Mouse (Mus musculus) forebrain, embryonic 16.5 days (tissue): Measurements from ENCODE around the gene Osbpl6. TPM values are rescaled to one million over a fixed set of nuclear protein-coding genes. Genes with fewer than 3 reads are reported as not detected.
A peak's percentile ranks its signal among the peaks of the same experiment; 100 is the strongest.

ENCODE experiments used
- ATAC-seq: fragments of 200-750 bp; cut with Nextera tagmentation; 2 replicates; pipeline ENCODE4 v1.8.0; 2017; ENCODE audit warnings: mild to moderate bottlenecking, moderate library complexity
- H3K27ac ChIP-seq: fragments of 300-500 bp; sonication (generic); 2 replicates; pipeline ENCODE4 v1.5.1; 2014; ENCODE audit warnings: low read length, control low read depth
- H3K27me3 ChIP-seq: fragments of 300-500 bp; sonication (generic); replicated peaks from 2 replicates; pipeline ENCODE4 v1.6.1; 2014; ENCODE audit warnings: low read length; ENCODE audit not compliant: control insufficient read depth, insufficient read depth
- H3K36me3 ChIP-seq: fragments of 300-500 bp; sonication (generic); 2 replicates; pipeline ENCODE4 v1.6.1; 2014; ENCODE audit not compliant: control insufficient read depth, insufficient read depth
- H3K4me1 ChIP-seq: fragments of 300-500 bp; sonication (generic); replicated peaks from 2 replicates; pipeline ENCODE4 v1.6.1; 2014; ENCODE audit warnings: low read length; ENCODE audit not compliant: control insufficient read depth, insufficient read depth
- H3K4me2 ChIP-seq: fragments of 300-500 bp; sonication (generic); 2 replicates; pipeline ENCODE4 v1.6.1; 2014; ENCODE audit warnings: mild to moderate bottlenecking, low read length, control low read depth
- H3K4me3 ChIP-seq: fragments of 300-500 bp; sonication (generic); replicated peaks from 2 replicates; pipeline ENCODE4 v1.5.1; 2014; ENCODE audit warnings: mild to moderate bottlenecking, low read length, control low read depth
- H3K9ac ChIP-seq: fragments of 300-500 bp; sonication (generic); replicated peaks from 2 replicates; pipeline ENCODE4 v1.6.1; 2014; ENCODE audit warnings: low read depth, low read length, control low read depth
- H3K9me3 ChIP-seq: fragments of 300-500 bp; sonication (generic); 2 replicates; pipeline ENCODE4 v1.6.1; 2016; ENCODE audit warnings: low read length; ENCODE audit not compliant: control insufficient read depth
- WGBS: fragments of 180-500 bp; shearing (Covaris S2); extraction: QIAGEN DNeasy Blood & Tissue Kit; methylation state at CpG from one replicate; pipeline ENCODE4 v1.1.7; 2014; 5-methylcytosine and 5-hydroxymethylcytosine counted together
- polyA plus RNA-seq: library from polyadenylated mRNA; unstranded; fragments of >200 nt; fragmentation: Nextera tagmentation; extraction: Ambion mirVana; gene quantifications from 2 replicates; pipeline ENCODE4 v1.2.1, GENCODE M21; 2015

Osbpl6 gene
- polyA plus RNA-seq, 1 experiment from 2014 or later, result 28.0 TPM

DNA sequence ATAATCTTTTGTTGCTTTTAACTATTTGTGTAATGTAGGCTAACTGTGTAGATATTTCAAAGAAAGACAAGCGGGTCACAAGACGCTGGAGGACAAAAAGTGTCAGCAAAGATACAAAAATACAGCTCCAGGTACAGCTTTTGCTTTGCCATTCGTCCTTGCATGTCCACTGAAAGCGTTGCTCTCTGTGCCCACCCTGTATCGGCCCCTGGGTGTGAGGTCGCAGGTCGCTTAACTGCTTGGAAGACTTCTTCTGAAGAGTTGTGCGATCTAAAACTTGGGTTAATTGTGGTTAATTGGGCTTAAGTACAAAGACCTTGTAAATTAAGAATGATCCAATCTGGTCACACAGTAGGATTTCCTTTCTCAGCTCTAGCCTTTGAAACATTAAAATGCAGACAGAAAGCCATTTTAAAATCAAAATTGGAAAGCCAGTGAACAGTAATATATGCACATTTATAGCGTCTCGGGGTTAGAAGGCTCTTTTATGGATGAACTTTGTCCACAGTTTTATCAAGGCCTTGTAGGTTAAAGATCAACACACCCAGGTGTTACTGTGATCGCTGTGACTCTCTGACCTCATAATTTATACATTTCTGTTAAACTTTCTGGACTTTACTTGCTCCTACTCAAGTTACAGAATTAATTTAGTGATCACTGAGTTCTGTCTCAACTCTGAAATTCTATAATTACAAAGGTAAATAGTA, 149.7 kb downstream of the Osbpl6 start:
- no peaks in the 10 kb centered on the region for H3K9me3 ChIP-seq
- no peak overlapping the region for H3K4me2 ChIP-seq
- no peaks in the 10 kb centered on the region for H3K4me1 ChIP-seq
- H3K9ac ChIP-seq, result no peak overlapping the region
- no peaks in the 10 kb centered on the region for H3K36me3 ChIP-seq
- no peak overlapping the region for H3K4me3 ChIP-seq
- no peaks in the 10 kb centered on the region for H3K27me3 ChIP-seq
- ATAC-seq, result no peak
- WGBS, result 64% methylated on average over 11 of the region's 11 CpGs
- no peak overlapping the region for H3K27ac ChIP-seq

DNA sequence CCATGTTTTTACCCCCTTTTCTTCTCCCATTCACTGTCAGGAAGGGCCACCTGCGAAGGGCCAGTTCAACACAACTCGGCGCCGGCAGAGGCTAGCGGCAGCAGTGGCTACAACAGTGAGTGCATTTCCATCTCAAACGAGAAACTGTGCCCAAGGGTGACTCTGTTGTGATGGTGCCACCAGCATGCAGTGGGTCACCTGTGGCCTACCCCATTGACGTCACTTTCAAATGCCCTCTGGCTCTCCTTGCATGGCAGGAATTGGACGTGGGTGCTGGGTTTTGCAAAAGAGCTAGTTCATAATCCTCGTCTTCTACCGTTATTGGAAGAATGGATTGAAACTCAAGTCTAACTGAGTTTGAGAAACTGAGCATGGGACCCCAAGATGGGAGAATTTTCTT, 153.8 kb downstream of the Osbpl6 start:
- WGBS, result 92% methylated on average over 10 of the region's 10 CpGs

DNA sequence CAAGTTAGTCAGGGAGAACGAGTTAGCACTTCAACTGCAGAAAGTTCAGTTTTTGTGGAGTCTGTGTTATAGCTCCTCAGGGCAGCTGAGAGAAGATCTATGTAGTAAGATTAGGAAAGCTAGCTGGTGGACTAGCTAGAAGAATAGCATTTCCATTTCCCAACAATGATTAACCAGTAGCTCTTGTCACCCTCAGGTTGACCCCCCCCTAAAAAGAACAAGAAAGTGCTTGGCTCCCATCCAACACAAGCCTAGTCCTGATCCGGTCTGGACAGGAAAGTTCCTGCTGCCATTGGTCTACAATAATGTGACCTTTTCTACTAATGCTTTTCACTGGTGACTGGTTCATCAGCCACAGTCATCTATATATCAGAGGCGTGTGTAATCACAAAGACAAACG, 157.6 kb downstream of the Osbpl6 start:
- Histone ChIP-seq H3K4me2 (no peak overlapping the region), H3K27me3 (no peaks in the 10 kb centered on the region), H3K4me3 (no peak overlapping the region), H3K27ac (no peak overlapping the region), H3K4me1 (no peaks in the 10 kb centered on the region), H3K9me3 (no peaks in the 10 kb centered on the region), H3K9ac (no peak overlapping the region), H3K36me3 (no peaks in the 10 kb centered on the region)
- no peak for ATAC-seq
- WGBS, result 79% methylated on average over 4 of the region's 4 CpGs

More for the DNA sequence above, 153.8 kb downstream of the Osbpl6 start:
- no peaks in the 10 kb centered on the region for H3K9me3 ChIP-seq
- H3K4me1 ChIP-seq, result no peaks in the 10 kb centered on the region
- no peak overlapping the region for H3K9ac ChIP-seq
- no peak overlapping the region for H3K27ac ChIP-seq
- H3K36me3 ChIP-seq, result no peaks in the 10 kb centered on the region
- ATAC-seq, result no peak
- H3K4me3 ChIP-seq, result no peak overlapping the region
- no peaks in the 10 kb centered on the region for H3K27me3 ChIP-seq
- no peak overlapping the region for H3K4me2 ChIP-seq

DNA sequence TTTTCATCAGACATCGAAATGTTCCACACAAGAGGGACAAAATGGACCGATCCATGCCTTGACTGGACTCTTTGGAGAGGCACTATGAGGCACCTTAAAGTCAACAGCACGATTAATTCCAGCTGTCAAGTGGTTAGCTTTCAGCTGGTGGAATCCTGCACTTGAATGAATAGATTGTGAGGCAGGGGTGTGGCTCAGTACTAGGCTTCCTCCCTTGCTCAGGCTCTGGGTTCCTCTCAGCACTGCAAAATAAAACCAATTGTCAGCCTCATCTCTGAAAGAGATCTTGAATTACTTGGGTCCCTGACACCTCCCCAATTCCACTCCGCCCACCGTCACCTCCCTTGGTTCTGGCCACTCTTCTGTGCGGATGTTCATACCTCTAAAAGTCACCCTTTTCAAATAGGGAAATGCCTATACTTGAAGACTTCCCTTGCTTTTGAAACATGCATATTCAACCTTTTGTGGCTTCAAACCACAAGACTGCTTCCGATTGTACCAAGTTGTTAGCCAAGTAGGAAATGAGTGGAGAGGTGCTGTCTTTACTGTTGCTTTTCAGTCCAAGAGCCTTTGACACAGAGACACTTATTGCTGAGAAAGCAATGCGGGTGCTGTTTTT, 160.7 kb downstream of the Osbpl6 start:
- H3K27ac ChIP-seq, result no peak overlapping the region
- H3K4me1 ChIP-seq, result peaks cover 3% of the 10 kb centered on the region; the same call in 1 of the 2 replicates
- no peaks in the 10 kb centered on the region for H3K9me3 ChIP-seq
- ATAC-seq, result no peak
- WGBS, result 92% methylated on average over 8 of the region's 8 CpGs
- no peaks in the 10 kb centered on the region for H3K27me3 ChIP-seq
- no peak overlapping the region for H3K9ac ChIP-seq
- H3K36me3 ChIP-seq, result no peaks in the 10 kb centered on the region
- no peak overlapping the region for H3K4me3 ChIP-seq
- H3K4me2 ChIP-seq, result no peak overlapping the region

DNA sequence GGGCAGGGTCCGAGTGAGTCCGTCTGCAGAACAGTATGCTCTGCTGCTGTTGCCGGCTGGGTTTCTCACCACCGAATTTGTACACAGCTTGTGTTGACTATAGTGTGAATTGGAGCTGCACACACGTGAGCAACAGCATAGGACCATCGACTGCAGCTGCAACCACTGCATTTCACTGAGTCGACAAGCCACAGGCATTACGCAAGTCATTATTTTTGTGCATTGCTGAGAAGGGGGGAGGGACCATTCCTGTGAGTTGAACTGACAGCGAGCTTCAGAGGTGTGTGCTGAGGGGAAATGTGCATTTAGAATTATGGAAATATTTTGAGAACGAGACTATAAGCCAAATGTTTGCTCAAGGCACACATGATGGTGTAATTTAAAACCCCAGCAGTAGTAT, 165.2 kb downstream of the Osbpl6 start:
- no peak overlapping the region for H3K4me3 ChIP-seq
- peak; percentile 38; the same call in 1 of the 2 replicates for ATAC-seq

DNA sequence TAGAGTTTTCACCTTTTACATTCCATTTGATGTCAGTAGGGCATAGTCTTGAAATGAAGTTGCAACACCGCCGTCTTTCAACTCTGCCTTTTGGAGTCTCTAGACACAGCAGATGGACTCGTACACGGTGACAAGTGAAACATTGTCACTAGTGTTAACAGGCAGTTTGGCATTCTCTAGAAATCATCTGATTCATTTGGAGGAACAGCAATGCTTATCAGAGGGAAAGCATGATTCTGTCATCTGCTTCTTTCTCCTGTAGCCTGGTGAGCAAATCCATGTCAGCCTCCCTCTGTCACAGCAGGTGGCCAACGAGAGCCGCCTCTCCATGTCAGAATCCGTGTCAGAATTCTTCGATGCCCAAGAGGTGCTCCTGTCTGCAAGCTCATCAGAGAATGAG, 172.6 kb downstream of the Osbpl6 start:
- Histone ChIP-seq H3K27me3 (no peaks in the 10 kb centered on the region), H3K4me3 (no peak overlapping the region), H3K9ac (no peak overlapping the region), H3K4me2 (no peak overlapping the region), H3K4me1 (no peaks in the 10 kb centered on the region), H3K36me3 (no peaks in the 10 kb centered on the region), H3K27ac (peak overlapping the region; percentile 52; the same call in 1 of the 2 replicates), H3K9me3 (no peaks in the 10 kb centered on the region)
- ATAC-seq, result peak; percentile 81
- 52% methylated on average over 8 of the region's 8 CpGs for WGBS

More for the DNA sequence above, 165.2 kb downstream of the Osbpl6 start:
- Histone ChIP-seq H3K4me2 (no peak overlapping the region), H3K27ac (no peak overlapping the region), H3K9ac (no peak overlapping the region), H3K4me1 (peaks cover 3% of the 10 kb centered on the region; the same call in 1 of the 2 replicates), H3K27me3 (no peaks in the 10 kb centered on the region), H3K36me3 (no peaks in the 10 kb centered on the region), H3K9me3 (no peaks in the 10 kb centered on the region)
- 67% methylated on average over 10 of the region's 10 CpGs for WGBS

DNA sequence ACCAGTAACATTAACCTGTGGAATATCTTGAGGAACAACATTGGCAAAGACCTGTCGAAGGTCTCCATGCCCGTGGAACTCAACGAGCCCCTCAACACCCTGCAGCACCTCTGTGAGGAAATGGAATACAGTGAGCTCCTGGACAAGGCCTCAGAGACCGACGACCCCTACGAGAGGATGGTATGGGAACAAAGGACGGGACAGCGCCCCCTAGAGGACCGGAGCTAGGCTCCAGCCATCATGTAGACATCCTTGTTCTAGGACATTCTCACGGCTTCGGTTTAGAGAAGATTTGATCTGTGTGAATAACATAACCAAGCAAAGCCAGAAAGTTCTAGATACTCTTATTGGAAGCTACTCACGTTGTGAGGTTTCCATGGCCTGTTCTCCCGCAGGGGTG, 178.8 kb downstream of the Osbpl6 start:
- no peak overlapping the region for H3K27ac ChIP-seq
- H3K4me3 ChIP-seq, result no peak overlapping the region
- H3K27me3 ChIP-seq, result no peaks in the 10 kb centered on the region
- ATAC-seq, result no peak
- peaks cover 8% of the 10 kb centered on the region for H3K36me3 ChIP-seq
- H3K9ac ChIP-seq, result no peak overlapping the region
- H3K4me2 ChIP-seq, result no peak overlapping the region
- no peaks in the 10 kb centered on the region for H3K9me3 ChIP-seq
- 95% methylated on average over 13 of the region's 13 CpGs for WGBS
- no peaks in the 10 kb centered on the region for H3K4me1 ChIP-seq

DNA sequence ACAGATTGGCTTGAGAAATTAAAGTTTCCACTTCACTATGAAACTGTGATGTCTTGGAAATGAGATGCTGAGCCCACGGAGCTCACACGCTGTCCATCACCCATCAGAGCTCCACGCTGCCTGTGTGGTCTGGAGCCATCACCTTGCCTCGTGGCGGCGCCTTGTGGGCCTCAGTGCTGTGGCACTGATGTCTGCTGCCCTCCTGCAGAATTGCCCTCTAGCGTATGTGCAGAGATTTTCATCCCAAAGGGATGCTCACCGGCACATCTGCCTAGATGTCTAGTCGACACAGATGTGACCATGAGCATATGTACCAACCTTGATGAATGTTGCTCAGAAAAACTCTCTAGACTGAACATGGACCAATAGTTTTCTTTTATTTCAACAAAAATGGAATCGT, 180.6 kb downstream of the Osbpl6 start:
- 82% methylated on average over 10 of the region's 10 CpGs for WGBS
- H3K36me3 ChIP-seq, result peaks cover 11% of the 10 kb centered on the region
- no peak for ATAC-seq

DNA sequence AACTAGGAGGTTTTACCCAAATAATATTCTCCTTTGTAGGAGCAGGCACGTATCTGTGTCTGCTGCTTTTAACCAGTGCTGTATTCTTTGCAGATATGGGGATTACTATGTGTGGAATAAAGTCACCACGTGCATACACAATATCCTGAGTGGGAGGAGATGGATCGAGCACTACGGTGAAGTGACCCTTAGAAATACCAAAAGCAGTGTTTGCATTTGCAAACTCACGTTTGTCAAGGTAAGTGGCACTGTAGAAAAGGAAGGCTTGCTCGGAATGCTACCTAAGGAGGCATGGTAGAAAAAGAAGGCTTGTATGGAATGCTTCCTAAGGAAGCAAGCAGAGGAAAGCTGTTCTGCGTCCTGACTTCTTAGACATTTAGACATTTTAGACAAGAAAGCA, 183.9 kb downstream of the Osbpl6 start:
- Histone ChIP-seq H3K36me3 (peaks cover 6% of the 10 kb centered on the region), H3K27me3 (no peaks in the 10 kb centered on the region), H3K4me2 (no peak overlapping the region), H3K9me3 (no peaks in the 10 kb centered on the region), H3K9ac (no peak overlapping the region), H3K4me1 (no peaks in the 10 kb centered on the region), H3K27ac (no peak overlapping the region), H3K4me3 (no peak overlapping the region)
- 93% methylated on average over 7 of the region's 7 CpGs for whole genome bisulfite sequencing
- ATAC-seq, result no peak

More for the DNA sequence above, 180.6 kb downstream of the Osbpl6 start:
- H3K27ac ChIP-seq, result no peak overlapping the region
- no peaks in the 10 kb centered on the region for H3K27me3 ChIP-seq
- no peak overlapping the region for H3K9ac ChIP-seq
- H3K9me3 ChIP-seq, result no peaks in the 10 kb centered on the region
- no peaks in the 10 kb centered on the region for H3K4me1 ChIP-seq
- no peak overlapping the region for H3K4me2 ChIP-seq
- no peak overlapping the region for H3K4me3 ChIP-seq
